Mouse (Mus musculus) embryonic facial prominence, embryonic 14.5 days (tissue): ENCODE data around the gene Rai14. TPM values are rescaled to one million over a fixed set of nuclear protein-coding genes. Genes with fewer than 3 reads are reported as not detected.
A peak's percentile ranks its signal among the peaks of the same experiment; 100 is the strongest.

Source experiments
- ATAC-seq: fragments of 200-750 bp; cut with Nextera tagmentation; 2 replicates; pipeline ENCODE4 v1.8.0; 2017; ENCODE audit warnings: low read depth, moderate number of reproducible peaks, moderate TSS enrichment
- DNase-seq: peaks from one replicate; pipeline ENCODE4 v3.0.0-alpha.2; 2015; ENCODE audit warnings: low spot score
- H3K27ac ChIP-seq: fragments of 300-500 bp; sonication (generic); replicated peaks from 2 replicates; pipeline ENCODE4 v1.5.1; 2014; ENCODE audit warnings: low read depth, mild to moderate bottlenecking, low read length, moderate library complexity
- H3K27me3 ChIP-seq: fragments of 300-500 bp; sonication (generic); replicated peaks from 2 replicates; pipeline ENCODE4 v1.6.1; 2014; ENCODE audit warnings: low read length; ENCODE audit not compliant: control insufficient read depth, insufficient read depth
- H3K36me3 ChIP-seq: fragments of 300-500 bp; sonication (generic); 2 replicates; pipeline ENCODE4 v1.6.1; 2014; ENCODE audit warnings: low read length, mixed read lengths; ENCODE audit not compliant: control insufficient read depth, insufficient read depth
- H3K4me1 ChIP-seq: fragments of 300-500 bp; sonication (generic); 2 replicates; pipeline ENCODE4 v1.6.1; 2014; ENCODE audit warnings: antibody characterized with exemption, low read length; ENCODE audit not compliant: control insufficient read depth, insufficient read depth
- H3K4me2 ChIP-seq: fragments of 300-500 bp; sonication (generic); 2 replicates; pipeline ENCODE4 v1.6.1; 2014; ENCODE audit warnings: low read depth, mild to moderate bottlenecking, low read length, moderate library complexity, mixed read lengths
- H3K4me3 ChIP-seq: fragments of 300-500 bp; sonication (generic); 2 replicates; pipeline ENCODE4 v1.5.1; 2014; ENCODE audit warnings: low read depth, mild to moderate bottlenecking, low read length
- H3K9ac ChIP-seq: fragments of 300-500 bp; sonication (generic); 2 replicates; pipeline ENCODE4 v1.6.1; 2014; ENCODE audit warnings: low read depth, mild to moderate bottlenecking, low read length, moderate library complexity, mixed read lengths
- H3K9me3 ChIP-seq: fragments of 300-500 bp; sonication (generic); 2 replicates; pipeline ENCODE4 v1.6.1; 2016; ENCODE audit warnings: low read length; ENCODE audit not compliant: control insufficient read depth
- WGBS: fragments of 180-500 bp; shearing (Covaris S2); extraction: QIAGEN DNeasy Blood & Tissue Kit; methylation state at CpG from one replicate; pipeline ENCODE4 v1.1.7; 2014; 5-methylcytosine and 5-hydroxymethylcytosine counted together
- polyA plus RNA-seq: library from polyadenylated mRNA; unstranded; fragments of >200 nt; fragmentation: Nextera tagmentation; extraction: Ambion mirVana; gene quantifications from 2 replicates; pipeline ENCODE4 v1.2.1, GENCODE M21; 2014

The Rai14 gene
- 52.4 and 53.4 TPM in 2 replicates for polyA plus RNA-seq

GRCm38 (mm10) chr15:10714409-10715138 is at the start of gene Rai14:
Gene Rai14 (minus strand): TSS chr15:10714624.
- Histone ChIP-seq H3K36me3 (peaks cover 4% of the 10 kb centered on the region; the same call in 1 of the 2 replicates), H3K9me3 (peaks cover 6% of the 10 kb centered on the region; the same call in 1 of the 2 replicates), H3K4me3 (peak within 1 kb of the TSS; percentile 91), H3K4me2 (peak within 1 kb of the TSS; percentile 63), H3K27ac (peak within 1 kb of the TSS; percentile 92), H3K27me3 (no peaks in the 10 kb centered on the region), H3K9ac (peak within 1 kb of the TSS; percentile 96), H3K4me1 (peaks cover 24% of the 10 kb centered on the region)
- under 1% methylated on average over 40 of the region's 68 CpGs for WGBS
- peak; percentile 90 for DNase-seq
- peak; percentile 91 for ATAC-seq

GRCm38 (mm10) chr15:10761441-10761840 is 47.0 kb upstream of the Rai14 start:
- Histone ChIP-seq H3K27ac (no peak overlapping the region), H3K9ac (no peak overlapping the region), H3K4me1 (no peaks in the 10 kb centered on the region), H3K9me3 (no peaks in the 10 kb centered on the region), H3K27me3 (no peaks in the 10 kb centered on the region), H3K4me2 (no peak overlapping the region), H3K36me3 (no peaks in the 10 kb centered on the region), H3K4me3 (no peak overlapping the region)
- DNase-seq (no peak), ATAC-seq (no peak)
- 90% methylated on average over 6 of the region's 6 CpGs for WGBS

- ATAC-seq: no peak
- Histone ChIP-seq H3K9ac (no peak overlapping the region), H3K4me3 (no peak overlapping the region), H3K9me3 (no peaks in the 10 kb centered on the region), H3K36me3 (no peaks in the 10 kb centered on the region), H3K27me3 (no peaks in the 10 kb centered on the region), H3K27ac (no peak overlapping the region), H3K4me2 (no peak overlapping the region), H3K4me1 (no peaks in the 10 kb centered on the region)
- DNase-seq: peak; percentile 45
- WGBS: 68% methylated on average over 12 of the region's 12 CpGs
Observed at GRCm38 (mm10) chr15:10760006-10760405, 45.6 kb upstream of the Rai14 start.

- H3K27me3 ChIP-seq: no peaks in the 10 kb centered on the region
- no peak overlapping the region for H3K27ac ChIP-seq
- 88% methylated on average over 4 of the region's 4 CpGs for WGBS
- no peaks in the 10 kb centered on the region for H3K4me1 ChIP-seq
- H3K4me3 ChIP-seq: no peak overlapping the region
- H3K4me2 ChIP-seq: no peak overlapping the region
- ATAC-seq (no peak), DNase-seq (no peak)
- H3K36me3 ChIP-seq: no peaks in the 10 kb centered on the region
- no peak overlapping the region for H3K9ac ChIP-seq
- no peaks in the 10 kb centered on the region for H3K9me3 ChIP-seq
Observed at GRCm38 (mm10) chr15:10759440-10759839, 45.0 kb upstream of the Rai14 start.

- Histone ChIP-seq H3K27ac (no peak overlapping the region), H3K4me3 (no peak overlapping the region), H3K27me3 (no peaks in the 10 kb centered on the region), H3K4me2 (no peak overlapping the region), H3K4me1 (no peaks in the 10 kb centered on the region), H3K36me3 (no peaks in the 10 kb centered on the region), H3K9me3 (no peaks in the 10 kb centered on the region), H3K9ac (no peak overlapping the region)
- DNase-seq (no peak), ATAC-seq (no peak)
Observed at GRCm38 (mm10) chr15:10758808-10759207, 44.4 kb upstream of the Rai14 start.

GRCm38 (mm10) chr15:10751141-10751540 is 36.7 kb upstream of the Rai14 start:
- DNase-seq (no peak), ATAC-seq (no peak)
- peaks cover 5% of the 10 kb centered on the region; the same call in 1 of the 2 replicates for H3K4me1 ChIP-seq
- H3K27me3 ChIP-seq: no peaks in the 10 kb centered on the region
- H3K4me3 ChIP-seq: no peak overlapping the region
- 77% methylated on average over 2 of the region's 2 CpGs for WGBS
- no peak overlapping the region for H3K27ac ChIP-seq
- no peak overlapping the region for H3K9ac ChIP-seq
- H3K36me3 ChIP-seq: no peaks in the 10 kb centered on the region
- H3K9me3 ChIP-seq: no peaks in the 10 kb centered on the region
- H3K4me2 ChIP-seq: no peak overlapping the region

GRCm38 (mm10) chr15:10750339-10750738 is 35.9 kb upstream of the Rai14 start:
- no peak overlapping the region for H3K4me3 ChIP-seq
- H3K36me3 ChIP-seq: no peaks in the 10 kb centered on the region
- 73% methylated on average over 2 of the region's 2 CpGs for WGBS
- ATAC-seq (no peak), DNase-seq (no peak)
- no peaks in the 10 kb centered on the region for H3K27me3 ChIP-seq
- no peak overlapping the region for H3K9ac ChIP-seq
- H3K27ac ChIP-seq: no peak overlapping the region
- peaks cover 5% of the 10 kb centered on the region; the same call in 1 of the 2 replicates for H3K4me1 ChIP-seq
- no peak overlapping the region for H3K4me2 ChIP-seq
- no peaks in the 10 kb centered on the region for H3K9me3 ChIP-seq

- WGBS: 65% methylated on average over 4 of the region's 4 CpGs
- H3K9me3 ChIP-seq: no peaks in the 10 kb centered on the region
Observed at GRCm38 (mm10) chr15:10749678-10750077, 35.3 kb upstream of the Rai14 start.

GRCm38 (mm10) chr15:10747638-10748037 is 33.2 kb upstream of the Rai14 start:
- H3K27me3 ChIP-seq: no peaks in the 10 kb centered on the region
- no peaks in the 10 kb centered on the region for H3K9me3 ChIP-seq
- no peak overlapping the region for H3K9ac ChIP-seq
- no peak overlapping the region for H3K4me2 ChIP-seq
- DNase-seq (peak; percentile 17), ATAC-seq (no peak; the same call in 1 of the 2 replicates)
- no peak overlapping the region for H3K27ac ChIP-seq
- 52% methylated on average over 8 of the region's 8 CpGs for WGBS
- H3K36me3 ChIP-seq: no peaks in the 10 kb centered on the region
- no peak overlapping the region for H3K4me3 ChIP-seq
- peaks cover 5% of the 10 kb centered on the region; the same call in 1 of the 2 replicates for H3K4me1 ChIP-seq

More at GRCm38 (mm10) chr15:10749678-10750077, 35.3 kb upstream of the Rai14 start:
- peaks cover 5% of the 10 kb centered on the region; the same call in 1 of the 2 replicates for H3K4me1 ChIP-seq
- no peak for ATAC-seq
- H3K27me3 ChIP-seq: no peaks in the 10 kb centered on the region
- H3K4me2 ChIP-seq: no peak overlapping the region
- H3K4me3 ChIP-seq: no peak overlapping the region
- no peak overlapping the region for H3K27ac ChIP-seq
- no peak overlapping the region for H3K9ac ChIP-seq
- DNase-seq: peak; percentile 16
- H3K36me3 ChIP-seq: no peaks in the 10 kb centered on the region
